Mouse (Mus musculus) monocyte, adult 2 months (primary cell): ENCODE results near the gene Asic4.

Source experiments
- DNase-seq, 2 experiments: peaks; one replicate each; pipeline ENCODE4 v3.0.0; 2022; ENCODE audit warnings: low spot score in 2 of 2, low read depth in 1 of 2

Asic4 gene

GRCm38 (mm10) chr1:75450314-75451005 lies at the start of gene Asic4:
TSS of gene Asic4 (plus strand) at chr1:75450436.
- no peak for DNase-seq

- DNase-seq, result no peak
Measured at GRCm38 (mm10) chr1:75400493-75401115, 49.6 kb upstream of the Asic4 start.

- DNase-seq, result no peak
Measured at GRCm38 (mm10) chr1:75405547-75405946, 44.7 kb upstream of the Asic4 start.

- DNase-seq, result no peak
Measured at GRCm38 (mm10) chr1:75406173-75406572, 44.1 kb upstream of the Asic4 start.

GRCm38 (mm10) chr1:75407056-75407455 lies 43.2 kb upstream of the Asic4 start:
- no peak for DNase-seq

- DNase-seq, result no peak
Measured at GRCm38 (mm10) chr1:75408210-75408609, 42.0 kb upstream of the Asic4 start.

GRCm38 (mm10) chr1:75409950-75410349 lies 40.3 kb upstream of the Asic4 start:
- no peak for DNase-seq

GRCm38 (mm10) chr1:75412196-75412595 lies 38.0 kb upstream of the Asic4 start:
- DNase-seq, result no peak

GRCm38 (mm10) chr1:75413749-75414148 lies 36.5 kb upstream of the Asic4 start:
- no peak for DNase-seq

- no peak for DNase-seq
Measured at GRCm38 (mm10) chr1:75421794-75422193, 28.4 kb upstream of the Asic4 start.

- DNase-seq, result no peak
Measured at GRCm38 (mm10) chr1:75422216-75422822, 27.9 kb upstream of the Asic4 start.

- no peak for DNase-seq
Measured at GRCm38 (mm10) chr1:75422823-75423471, 27.3 kb upstream of the Asic4 start.

GRCm38 (mm10) chr1:75423780-75424390 lies 26.4 kb upstream of the Asic4 start:
- no peak for DNase-seq

- DNase-seq, result no peak
Measured at GRCm38 (mm10) chr1:75425796-75426471, 24.3 kb upstream of the Asic4 start.

- DNase-seq, result peak in 1 of 2 experiments; percentile 36
Measured at GRCm38 (mm10) chr1:75435475-75436328, 14.5 kb upstream of the Asic4 start, which contains the start of gene Gmppa. TSS of gene Gmppa (plus strand) at chr1:75435930.

- DNase-seq, result no peak
Measured at GRCm38 (mm10) chr1:75438782-75439181, 11.5 kb upstream of the Asic4 start.

- no peak for DNase-seq
Measured at GRCm38 (mm10) chr1:75440661-75441060, 9.6 kb upstream of the Asic4 start.

GRCm38 (mm10) chr1:75441471-75441996 lies 8.7 kb upstream of the Asic4 start:
- DNase-seq, result no peak

GRCm38 (mm10) chr1:75442171-75442570 lies 8.1 kb upstream of the Asic4 start:
- no peak for DNase-seq

GRCm38 (mm10) chr1:75442811-75443210 lies 7.4 kb upstream of the Asic4 start:
- no peak for DNase-seq
